Mouse (Mus musculus) neural tube, embryonic 11.5 days (tissue): ENCODE measurements around the gene Strn4. TPM values are rescaled to one million over a fixed set of nuclear protein-coding genes. Genes with fewer than 3 reads are reported as not detected.
A peak's percentile ranks its signal among the peaks of the same experiment; 100 is the strongest.

ENCODE experiments used
- ATAC-seq: fragments of 200-750 bp; cut with Nextera tagmentation; 2 replicates; pipeline ENCODE4 v1.8.0; 2017; ENCODE audit warnings: moderate number of reproducible peaks, mild to moderate bottlenecking, moderate TSS enrichment, moderate library complexity; ENCODE audit not compliant: insufficient read depth, low FRiP score, low TSS enrichment
- DNase-seq: peaks from one replicate; pipeline ENCODE4 v3.0.0-alpha.2; 2015; ENCODE audit warnings: low spot score
- H3K27ac ChIP-seq: fragments of 300-500 bp; sonication (generic); 2 replicates; pipeline ENCODE4 v1.5.1; 2014; ENCODE audit warnings: low read depth, mild to moderate bottlenecking, low read length
- H3K27me3 ChIP-seq: fragments of 300-500 bp; sonication (generic); 2 replicates; pipeline ENCODE4 v1.6.1; 2014; ENCODE audit warnings: mild to moderate bottlenecking, low read length, mixed read lengths; ENCODE audit not compliant: control insufficient read depth, insufficient read depth
- H3K36me3 ChIP-seq: fragments of 300-500 bp; sonication (generic); 2 replicates; pipeline ENCODE4 v1.6.1; 2014; ENCODE audit warnings: mild to moderate bottlenecking, low read length, moderate library complexity, mixed read lengths; ENCODE audit not compliant: control insufficient read depth, insufficient read depth
- H3K4me1 ChIP-seq: fragments of 300-500 bp; sonication (generic); 2 replicates; pipeline ENCODE4 v1.6.1; 2014; ENCODE audit warnings: low read length, mixed read lengths; ENCODE audit not compliant: control insufficient read depth, insufficient read depth
- H3K4me2 ChIP-seq: fragments of 300-500 bp; sonication (generic); 2 replicates; pipeline ENCODE4 v1.6.1; 2014; ENCODE audit warnings: low read depth, mild to moderate bottlenecking, moderate library complexity
- H3K4me3 ChIP-seq: fragments of 300-500 bp; sonication (generic); 2 replicates; pipeline ENCODE4 v1.5.1; 2014; ENCODE audit warnings: low read depth, low read length
- H3K9ac ChIP-seq: fragments of 300-500 bp; sonication (generic); 2 replicates; pipeline ENCODE4 v1.6.1; 2014; ENCODE audit warnings: mild to moderate bottlenecking, low read length
- H3K9me3 ChIP-seq: fragments of 300-500 bp; sonication (generic); 2 replicates; pipeline ENCODE4 v1.6.1; 2016; ENCODE audit warnings: low read length; ENCODE audit not compliant: control insufficient read depth
- WGBS: fragments of 180-500 bp; shearing (Covaris S2); extraction: QIAGEN DNeasy Blood & Tissue Kit; methylation state at CpG from one replicate; pipeline ENCODE4 v1.1.7; 2014; 5-methylcytosine and 5-hydroxymethylcytosine counted together
- polyA plus RNA-seq: library from polyadenylated mRNA; unstranded; fragments of >200 nt; fragmentation: Nextera tagmentation; extraction: Ambion mirVana; gene quantifications from 2 replicates; pipeline ENCODE4 v1.2.1, GENCODE M21; 2014

Strn4 gene
- polyA plus RNA-seq, 1 experiment from 2014 or later = 140 TPM

- peaks cover 10% of the 10 kb centered on the region for H3K4me1 ChIP-seq
- H3K27me3 ChIP-seq = peaks cover 29% of the 10 kb centered on the region
- no peak for ATAC-seq
- no peak overlapping the region for H3K9ac ChIP-seq
- no peak overlapping the region for H3K4me3 ChIP-seq
- DNase-seq = no peak
- H3K36me3 ChIP-seq = peaks cover 25% of the 10 kb centered on the region
- H3K4me2 ChIP-seq = no peak overlapping the region
- peaks cover 4% of the 10 kb centered on the region; the same call in 1 of the 2 replicates for H3K9me3 ChIP-seq
- 94% methylated on average over 6 of the region's 6 CpGs for WGBS
- no peak overlapping the region for H3K27ac ChIP-seq
Measured at GRCm38 (mm10) chr7:16883162-16883561, 67.5 kb downstream of the Strn4 start.

GRCm38 (mm10) chr7:16884334-16884733 is 68.6 kb downstream of the Strn4 start:
- no peak overlapping the region for H3K4me2 ChIP-seq
- H3K9ac ChIP-seq = no peak overlapping the region
- no peak overlapping the region for H3K27ac ChIP-seq
- peaks cover 25% of the 10 kb centered on the region for H3K36me3 ChIP-seq
- WGBS = 39% methylated on average over 4 of the region's 4 CpGs
- H3K4me1 ChIP-seq = peaks cover 10% of the 10 kb centered on the region
- DNase-seq (no peak), ATAC-seq (no peak)
- peaks cover 4% of the 10 kb centered on the region; the same call in 1 of the 2 replicates for H3K9me3 ChIP-seq
- peaks cover 29% of the 10 kb centered on the region for H3K27me3 ChIP-seq
- H3K4me3 ChIP-seq = no peak overlapping the region

- ATAC-seq = no peak
- Histone ChIP-seq H3K9ac (no peak overlapping the region), H3K9me3 (peaks cover 4% of the 10 kb centered on the region; the same call in 1 of the 2 replicates), H3K4me2 (peak overlapping the region; percentile 26), H3K27me3 (peaks cover 29% of the 10 kb centered on the region), H3K4me3 (peak overlapping the region; percentile 31), H3K4me1 (peaks cover 7% of the 10 kb centered on the region), H3K27ac (no peak overlapping the region), H3K36me3 (peaks cover 25% of the 10 kb centered on the region)
- peak; percentile 42 for DNase-seq
- WGBS = 12% methylated on average over 76 of the region's 95 CpGs
Measured at GRCm38 (mm10) chr7:16885271-16885776, 69.6 kb downstream of the Strn4 start.

GRCm38 (mm10) chr7:16885905-16886304 is 70.2 kb downstream of the Strn4 start:
- no peak overlapping the region for H3K27ac ChIP-seq
- ATAC-seq (no peak), DNase-seq (no peak)
- H3K9me3 ChIP-seq = peaks cover 4% of the 10 kb centered on the region; the same call in 1 of the 2 replicates
- peaks cover 25% of the 10 kb centered on the region for H3K36me3 ChIP-seq
- peaks cover 29% of the 10 kb centered on the region for H3K27me3 ChIP-seq
- no peak overlapping the region; the same call in 1 of the 2 replicates for H3K4me2 ChIP-seq
- 43% methylated on average over 58 of the region's 59 CpGs for WGBS
- H3K4me1 ChIP-seq = peaks cover 5% of the 10 kb centered on the region
- H3K4me3 ChIP-seq = peak overlapping the region; percentile 31
- no peak overlapping the region for H3K9ac ChIP-seq

Other genes starting within 250 kb of the Strn4 start
- gene Arhgap35, start 200.9 kb upstream of the Strn4 start, polyA plus RNA-seq = 40.8 and 41.7 TPM in 2 replicates
- gene Ceacam15, start 140.2 kb upstream of the Strn4 start, polyA plus RNA-seq = not detected in 2 replicates
- not detected in 2 replicates for gene Ceacam9, start 94.0 kb upstream of the Strn4 start, polyA plus RNA-seq
- gene Ap2s1, start 77.5 kb upstream of the Strn4 start, polyA plus RNA-seq = 284 and 285 TPM in 2 replicates
- 17.2 and 17.3 TPM in 2 replicates for gene Slc1a5, start 34.5 kb upstream of the Strn4 start, polyA plus RNA-seq
- gene Fkrp, start 843 bp downstream of the Strn4 start, polyA plus RNA-seq = 24.3 and 24.4 TPM in 2 replicates
- 10.9 and 11.2 TPM in 2 replicates for gene Prkd2, start 27.0 kb downstream of the Strn4 start, polyA plus RNA-seq
- 9.5 and 10.6 TPM in 2 replicates for gene Dact3, start 59.4 kb downstream of the Strn4 start, polyA plus RNA-seq
- 7.0 and 7.2 TPM in 2 replicates for gene Gng8, start 75.9 kb downstream of the Strn4 start, polyA plus RNA-seq
- 0.41 and 0.76 TPM in 2 replicates for gene Ptgir, start 90.6 kb downstream of the Strn4 start, polyA plus RNA-seq
- gene Calm3, start 108.2 kb downstream of the Strn4 start, polyA plus RNA-seq = 257 and 263 TPM in 2 replicates
- gene Pnmal2, start 128.8 kb downstream of the Strn4 start, polyA plus RNA-seq = 9.4 and 10.5 TPM in 2 replicates
- gene Pnmal1, start 143.8 kb downstream of the Strn4 start, polyA plus RNA-seq = 15.6 and 18.0 TPM in 2 replicates
- 1.8 and 2.0 TPM in 2 replicates for gene Gm42372, start 167.2 kb downstream of the Strn4 start, polyA plus RNA-seq
- gene Ccdc8, start 176.8 kb downstream of the Strn4 start, polyA plus RNA-seq = 16.9 and 17.7 TPM in 2 replicates
- 120 and 128 TPM in 2 replicates for gene Ppp5c, start 212.0 kb downstream of the Strn4 start, polyA plus RNA-seq
- 6.9 and 7.6 TPM in 2 replicates for gene Hif3a, start 246.5 kb downstream of the Strn4 start, polyA plus RNA-seq